Mouse (Mus musculus): Measurements from ENCODE around the gene Vwa8. TPM values are rescaled to one million over a fixed set of nuclear protein-coding genes. Genes with fewer than 3 reads are reported as not detected.

Vwa8 gene
- total RNA-seq, 2 experiments from 2014 or later, result 18.6 to 21.4 TPM

Other genes starting within 250 kb of the Vwa8 start
- 10 to 100 TPM; 62.3 to 63.5 TPM for gene Dgkh, start 116.3 kb upstream of the Vwa8 start, total RNA-seq (2021)